Mouse (Mus musculus) gastrocnemius, postnatal 25 days (tissue): Measurements from ENCODE around the gene Zg16. TPM values are rescaled to one million over a fixed set of nuclear protein-coding genes. Genes with fewer than 3 reads are reported as not detected.

Experiments used
- DNase-seq: peaks from one replicate; pipeline ENCODE4 v3.0.0; 2022
- microRNA-seq, 2 experiments: library from miRNA; unstranded; fragments of <30 nt; microRNA quantifications; one replicate each; pipeline ENCODE4 v1.2.0; 2021; ENCODE audit warnings: borderline replicate concordance in 2 of 2
- total RNA-seq, 2 experiments: library from RNA; stranded (reverse); gene quantifications; 1 replicate in 1 of 2; 2 replicates in 1 of 2; pipeline ENCODE4 v1.2.3; 2021

Gene Zg16
- total RNA-seq, 2 experiments from 2014 or later, result not detected

- DNase-seq, result no peak
Measured at GRCm38 (mm10) chr7:127004122-127004875, 82.8 kb downstream of the Zg16 start.

- DNase-seq, result no peak
Measured at GRCm38 (mm10) chr7:127003620-127004019, 83.5 kb downstream of the Zg16 start.

Small RNA genes lying within 50 kb of the gene (microRNA-seq; reads per million reads assigned to microRNA genes)
- 0 reads per million in 2 experiments for gene Gm44343

Other genes starting within 250 kb of the Zg16 start
- not detected for gene Doc2a, start 239.9 kb downstream of the Zg16 start, total RNA-seq
- gene Hirip3, start 225.4 kb downstream of the Zg16 start, total RNA-seq, result 1 to 10 TPM; 4.2 to 5.0 TPM
- 10 to 100 TPM; 11.2 to 11.8 TPM for gene Ino80e, start 225.0 kb downstream of the Zg16 start, total RNA-seq
- 10 to 100 TPM; 20.3 to 26.4 TPM for gene Taok2, start 202.6 kb downstream of the Zg16 start, total RNA-seq
- 1 to 10 TPM; 8.2 to 9.1 TPM for gene Tmem219, start 164.4 kb downstream of the Zg16 start, total RNA-seq
- gene Kctd13, start 158.4 kb downstream of the Zg16 start, total RNA-seq, result 1 to 10 TPM; 1.8 to 2.2 TPM
- gene Asphd1, start 137.7 kb downstream of the Zg16 start, total RNA-seq, result not detected
- gene Sez6l2, start 136.8 kb downstream of the Zg16 start, total RNA-seq, result 1 to 10 TPM; 1.6 to 1.7 TPM
- gene Cdipt, start 111.4 kb downstream of the Zg16 start, total RNA-seq, result 10 to 100 TPM; 30.5 to 31.2 TPM
- not detected for gene Cdiptos, start 111.2 kb downstream of the Zg16 start, total RNA-seq
- gene Mvp, start 72.7 kb downstream of the Zg16 start, total RNA-seq, result 10 to 100 TPM; 20.4 to 23.3 TPM
- not detected for gene Pagr1b, start 70.8 kb downstream of the Zg16 start, total RNA-seq
- gene Pagr1a, start 70.0 kb downstream of the Zg16 start, total RNA-seq, result 1 to 10 TPM; 2.4 to 8.7 TPM
- gene Gm42742, start 66.2 kb downstream of the Zg16 start, total RNA-seq, result 10 to 100 TPM; 15.9 to 17.5 TPM
- under 1 TPM; 0.77 to 0.86 TPM for gene Prrt2, start 66.1 kb downstream of the Zg16 start, total RNA-seq
- gene Maz, start 60.3 kb downstream of the Zg16 start, total RNA-seq, result 10 to 100 TPM; 64.0 to 66.1 TPM
- gene Kif22, start 44.9 kb downstream of the Zg16 start, total RNA-seq, result 1 to 10 TPM; 1.8 to 2.3 TPM
- gene AI467606, start 4.0 kb upstream of the Zg16 start, total RNA-seq, result under 1 TPM; 0.59 to 0.91 TPM
- under 1 TPM; 0.43 to 0.51 TPM for gene Qprt, start 34.9 kb upstream of the Zg16 start, total RNA-seq
- under 1 TPM; 0.13 to 0.16 TPM for gene Spn, start 50.5 kb upstream of the Zg16 start, total RNA-seq
- gene Cd2bp2, start 108.7 kb upstream of the Zg16 start, total RNA-seq, result 10 to 100 TPM; 26.2 to 28.2 TPM
- 10 to 100 TPM; 32.8 to 34.1 TPM for gene Tbc1d10b, start 121.1 kb upstream of the Zg16 start, total RNA-seq
- gene Mylpf, start 121.6 kb upstream of the Zg16 start, total RNA-seq, result over 10,000 TPM; 49,123 to 49,891 TPM
- 1 to 10 TPM; 4.0 to 4.2 TPM for gene Zfp553, start 145.7 kb upstream of the Zg16 start, total RNA-seq
- gene Sept1, start 145.8 kb upstream of the Zg16 start, total RNA-seq, result 1 to 10 TPM; 1.5 to 1.7 TPM
- gene Zfp771, start 156.9 kb upstream of the Zg16 start, total RNA-seq, result 10 to 100 TPM; 15.8 to 16.8 TPM
- 10 to 100 TPM; 26.5 to 28.7 TPM for gene Dctpp1, start 173.4 kb upstream of the Zg16 start, total RNA-seq
- gene Sephs2, start 186.7 kb upstream of the Zg16 start, total RNA-seq, result 10 to 100 TPM; 28.6 to 30.7 TPM
- gene Itgal, start 208.9 kb upstream of the Zg16 start, total RNA-seq, result under 1 TPM; 0.26 to 0.40 TPM